Mouse (Mus musculus) heart, adult 2 months (tissue): ENCODE measurements around the gene 1700011L22Rik.

ENCODE experiments used
- CTCF ChIP-seq: fragments of 200-600 bp; IDR thresholded peaks from 2 replicates; pipeline ENCODE4 v1.8.1; 2022; ENCODE audit warnings: antibody characterized with exemption, mild to moderate bottlenecking, moderate library complexity
- EP300 ChIP-seq: fragments of 200-500 bp; IDR thresholded peaks from 2 replicates; pipeline ENCODE4 v1.6.1; 2011; ENCODE audit warnings: low read depth, low read length, control low read depth; ENCODE audit not compliant: insufficient read depth

DNA sequence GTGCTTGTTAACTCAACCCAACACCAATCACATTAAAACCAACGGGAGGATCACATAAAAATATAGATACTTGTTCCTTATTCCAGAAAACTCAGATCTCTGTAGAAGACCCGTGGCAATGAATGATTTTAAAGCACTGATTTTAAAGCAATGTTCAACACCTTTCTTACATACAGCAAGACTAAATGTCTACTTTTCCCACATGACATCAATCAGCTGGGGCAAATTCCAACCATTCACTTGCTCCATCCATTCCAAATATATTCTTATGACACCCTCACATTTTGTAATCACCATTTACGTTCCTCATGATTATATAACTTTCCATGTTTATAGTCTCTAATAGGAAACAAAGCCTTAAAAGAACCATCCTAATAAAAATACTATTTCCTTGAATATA lies 45.5 kb upstream of the 1700011L22Rik start:
- TF ChIP-seq EP300 (no peak), CTCF (no peak)
